Mouse (Mus musculus): ENCODE results near the gene Zfp609. TPM values are rescaled to one million over a fixed set of nuclear protein-coding genes. Genes with fewer than 3 reads are reported as not detected.
"Not testable (repeated sequence)": the region's sequence is repeated elsewhere in the genome, so short reads cannot be mapped to it uniquely, and the experiment has no call there.

Gene Zfp609
- polyA plus RNA-seq, 1 experiment from 2014 or later = 6.4 TPM

GRCm38 (mm10) chr9:65675461-65676357 lies 151.7 kb downstream of the Zfp609 start:
- no peak for DNase-seq (ENCODE audit: low spot score)
- WGBS = 58% methylated on average over 8 of the region's 8 CpGs
- Histone ChIP-seq H3K27ac (replicated peaks) (peak overlapping the region; percentile 93), H3K4me1 (peaks cover 54% of the 10 kb centered on the region), H3K36me3 (0 out of 2 replicates have a peak, but pooled peaks cover 3% of the 10 kb centered on the region), H3K27me3 (ENCODE audit: low read depth, poor library complexity, severe bottlenecking) (no peaks in the 10 kb centered on the region), H3K9me3 (replicated peaks) (no peaks in the 10 kb centered on the region), H3K4me3 (peak overlapping the region; percentile 84)

GRCm38 (mm10) chr9:65672996-65673395 lies 154.4 kb downstream of the Zfp609 start:
- WGBS = 87% methylated on average over 11 of the region's 11 CpGs
- Histone ChIP-seq H3K27ac (replicated peaks) (no peak overlapping the region), H3K4me3 (no peak overlapping the region), H3K27me3 (ENCODE audit: low read depth, poor library complexity, severe bottlenecking) (no peaks in the 10 kb centered on the region), H3K9me3 (replicated peaks) (no peaks in the 10 kb centered on the region), H3K4me1 (peaks cover 30% of the 10 kb centered on the region), H3K36me3 (no peaks in the 10 kb centered on the region)
- DNase-seq (ENCODE audit: low spot score) = no peak

GRCm38 (mm10) chr9:65671431-65671931 lies 155.9 kb downstream of the Zfp609 start:
- WGBS = 67% methylated on average over 9 of the region's 9 CpGs
- no peaks in the 10 kb centered on the region for H3K9me3 ChIP-seq (replicated peaks)
- no peak overlapping the region for H3K4me3 ChIP-seq
- no peak overlapping the region; the same call in 1 of the 2 replicates for H3K27ac ChIP-seq (replicated peaks)
- no peak for DNase-seq (ENCODE audit: low spot score)
- no peaks in the 10 kb centered on the region for H3K36me3 ChIP-seq
- H3K4me1 ChIP-seq = peaks cover 18% of the 10 kb centered on the region
- no peaks in the 10 kb centered on the region for H3K27me3 ChIP-seq (ENCODE audit: low read depth, poor library complexity, severe bottlenecking)

GRCm38 (mm10) chr9:65667701-65668100 lies 159.7 kb downstream of the Zfp609 start, which contains the start of gene Oaz2:
Gene Oaz2, plus strand, starts transcription at chr9:65668001.
- H3K27me3 ChIP-seq (ENCODE audit: low read depth, poor library complexity, severe bottlenecking) = no peaks in the 10 kb centered on the region
- no peak within 1 kb of the TSS for H3K4me3 ChIP-seq
- WGBS = 95% methylated on average over 8 of the region's 8 CpGs
- H3K36me3 ChIP-seq = no peaks in the 10 kb centered on the region
- no peak within 1 kb of the TSS for H3K27ac ChIP-seq (replicated peaks)
- peaks cover 8% of the 10 kb centered on the region for H3K4me1 ChIP-seq
- H3K9me3 ChIP-seq (replicated peaks) = no peaks in the 10 kb centered on the region
- no peak for DNase-seq (ENCODE audit: low spot score)

GRCm38 (mm10) chr9:65666042-65666441 lies 161.3 kb downstream of the Zfp609 start:
- H3K4me3 ChIP-seq = no peak overlapping the region
- no peak overlapping the region for H3K27ac ChIP-seq (replicated peaks)
- 35% methylated on average over 5 of the region's 5 CpGs for WGBS
- H3K4me1 ChIP-seq = peaks cover 9% of the 10 kb centered on the region
- H3K9me3 ChIP-seq (replicated peaks) = no peaks in the 10 kb centered on the region
- H3K36me3 ChIP-seq = no peaks in the 10 kb centered on the region
- H3K27me3 ChIP-seq (ENCODE audit: low read depth, poor library complexity, severe bottlenecking) = no peaks in the 10 kb centered on the region
- peak; percentile 64 for DNase-seq (ENCODE audit: low spot score)

GRCm38 (mm10) chr9:65664163-65664562 lies 163.2 kb downstream of the Zfp609 start:
- WGBS = 5% methylated on average over 3 of the region's 3 CpGs

GRCm38 (mm10) chr9:65661493-65661892 lies 165.9 kb downstream of the Zfp609 start:
- no peak for DNase-seq (ENCODE audit: low spot score)
- Histone ChIP-seq H3K9me3 (replicated peaks) (no peaks in the 10 kb centered on the region), H3K36me3 (no peaks in the 10 kb centered on the region), H3K4me3 (no peak overlapping the region), H3K27me3 (ENCODE audit: low read depth, poor library complexity, severe bottlenecking) (no peaks in the 10 kb centered on the region), H3K4me1 (peaks cover 13% of the 10 kb centered on the region), H3K27ac (replicated peaks) (no peak overlapping the region)
- WGBS = 68% methylated on average over 1 of the region's 1 CpGs

More at GRCm38 (mm10) chr9:65664163-65664562, 163.2 kb downstream of the Zfp609 start:
- H3K9me3 ChIP-seq (replicated peaks) = no peaks in the 10 kb centered on the region
- DNase-seq (ENCODE audit: low spot score) = peak; percentile 51
- H3K4me3 ChIP-seq = no peak overlapping the region
- no peaks in the 10 kb centered on the region for H3K27me3 ChIP-seq (ENCODE audit: low read depth, poor library complexity, severe bottlenecking)
- H3K27ac ChIP-seq (replicated peaks) = no peak overlapping the region
- H3K36me3 ChIP-seq = no peaks in the 10 kb centered on the region
- peaks cover 13% of the 10 kb centered on the region for H3K4me1 ChIP-seq

GRCm38 (mm10) chr9:65661029-65661428 lies 166.3 kb downstream of the Zfp609 start:
- H3K4me3 ChIP-seq = no peak overlapping the region
- no peaks in the 10 kb centered on the region for H3K27me3 ChIP-seq (ENCODE audit: low read depth, poor library complexity, severe bottlenecking)
- no peak overlapping the region for H3K27ac ChIP-seq (replicated peaks)
- H3K9me3 ChIP-seq (replicated peaks) = no peaks in the 10 kb centered on the region
- peaks cover 13% of the 10 kb centered on the region for H3K4me1 ChIP-seq
- no peaks in the 10 kb centered on the region for H3K36me3 ChIP-seq
- no peak for DNase-seq (ENCODE audit: low spot score)
- 61% methylated on average over 5 of the region's 5 CpGs for WGBS

GRCm38 (mm10) chr9:65657218-65657617 lies 170.1 kb downstream of the Zfp609 start:
- 81% methylated on average over 3 of the region's 3 CpGs for WGBS
- Histone ChIP-seq H3K4me3 (no peak overlapping the region), H3K27ac (replicated peaks) (no peak overlapping the region), H3K4me1 (peaks cover 13% of the 10 kb centered on the region), H3K9me3 (replicated peaks) (no peaks in the 10 kb centered on the region), H3K27me3 (ENCODE audit: low read depth, poor library complexity, severe bottlenecking) (no peaks in the 10 kb centered on the region), H3K36me3 (no peaks in the 10 kb centered on the region)
- no peak for DNase-seq (ENCODE audit: low spot score)

GRCm38 (mm10) chr9:65655540-65655939 lies 171.8 kb downstream of the Zfp609 start:
- WGBS = 92% methylated on average over 8 of the region's 8 CpGs
- no peaks in the 10 kb centered on the region for H3K9me3 ChIP-seq (replicated peaks)
- no peaks in the 10 kb centered on the region for H3K36me3 ChIP-seq
- H3K4me1 ChIP-seq = no peaks in the 10 kb centered on the region
- H3K27ac ChIP-seq (replicated peaks) = no peak overlapping the region
- H3K27me3 ChIP-seq (ENCODE audit: low read depth, poor library complexity, severe bottlenecking) = no peaks in the 10 kb centered on the region
- H3K4me3 ChIP-seq = no peak overlapping the region
- no peak for DNase-seq (ENCODE audit: low spot score)

GRCm38 (mm10) chr9:65654700-65655237 lies 172.6 kb downstream of the Zfp609 start:
- Histone ChIP-seq H3K27ac (replicated peaks) (no peak overlapping the region), H3K27me3 (ENCODE audit: low read depth, poor library complexity, severe bottlenecking) (no peaks in the 10 kb centered on the region), H3K4me1 (no peaks in the 10 kb centered on the region), H3K36me3 (no peaks in the 10 kb centered on the region), H3K9me3 (replicated peaks) (no peaks in the 10 kb centered on the region), H3K4me3 (no peak overlapping the region)
- 92% methylated on average over 3 of the region's 3 CpGs for WGBS
- DNase-seq (ENCODE audit: low spot score) = no peak

GRCm38 (mm10) chr9:65653741-65654140 lies 173.6 kb downstream of the Zfp609 start:
- no peak for DNase-seq (ENCODE audit: low spot score)
- H3K4me1 ChIP-seq = no peaks in the 10 kb centered on the region

GRCm38 (mm10) chr9:65651957-65652356 lies 175.4 kb downstream of the Zfp609 start:
- H3K9me3 ChIP-seq (replicated peaks); H3K27ac ChIP-seq (replicated peaks); H3K4me3 ChIP-seq; H3K36me3 ChIP-seq; H3K4me1 ChIP-seq; DNase-seq (ENCODE audit: low spot score); H3K27me3 ChIP-seq (ENCODE audit: low read depth, poor library complexity, severe bottlenecking): not testable (repeated sequence)
- 88% methylated on average over 1 of the region's 1 CpGs for WGBS

More at GRCm38 (mm10) chr9:65653741-65654140, 173.6 kb downstream of the Zfp609 start:
- Histone ChIP-seq H3K9me3 (replicated peaks) (no peaks in the 10 kb centered on the region), H3K4me3 (no peak overlapping the region), H3K27me3 (ENCODE audit: low read depth, poor library complexity, severe bottlenecking) (no peaks in the 10 kb centered on the region), H3K36me3 (no peaks in the 10 kb centered on the region), H3K27ac (replicated peaks) (no peak overlapping the region)
- 87% methylated on average over 4 of the region's 4 CpGs for WGBS

Measured in midbrain, embryonic 10.5 days (tissue).